8 mouse cellular contexts compared by ENCODE assay signal in the genomic region with DNA sequence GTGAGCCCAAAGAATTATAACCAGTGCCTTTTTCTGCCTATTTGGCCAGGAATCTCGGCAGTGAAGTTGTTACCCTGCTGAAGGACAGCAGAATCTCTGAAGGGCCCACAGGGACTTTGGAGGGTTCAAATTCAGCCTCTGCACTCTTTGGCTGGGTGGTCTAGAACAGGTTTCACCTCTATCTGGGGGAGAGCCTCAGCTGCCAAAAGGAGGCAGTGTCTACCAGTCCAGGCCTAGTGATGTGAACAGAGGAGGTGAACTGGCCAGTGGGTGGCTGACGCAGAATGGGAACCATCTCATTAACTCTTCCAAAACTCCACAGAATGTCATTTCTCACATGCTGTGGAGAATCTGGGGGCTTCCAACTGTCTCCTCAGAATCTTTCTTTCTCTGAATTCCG. TPM values are rescaled to one million over a fixed set of nuclear protein-coding genes. Genes with fewer than 3 reads are reported as not detected.
A peak's percentile ranks its signal among the peaks of the same experiment; 100 is the strongest.
DNase-seq lines count a peak whose midpoint lies in the region; ATAC-seq and TF ChIP-seq lines count a peak whose summit lies in the region.

No protein-coding gene starts in this region.

- peak overlapping the region; percentile 94; the same call in 1 of the 2 replicates for H3K4me3 ChIP-seq in kidney, adult 2 months (ENCODE audit: insufficient read depth, low read depth, low read length)
- H3K4me3 ChIP-seq in MEL (ENCODE audit: control insufficient read depth in 1 of 2, insufficient read depth in 1 of 2, low read depth in 2 of 2, low read length in 2 of 2) = peak overlapping the region; percentile 82 to 84
- H3K4me3 ChIP-seq in hindbrain, embryonic 10.5 days = peak overlapping the region; percentile 85
- peak overlapping the region; percentile 93 for H3K4me3 ChIP-seq in liver, postnatal 0 days (ENCODE audit: low read depth, low read length)

- no peak for TF ChIP-seq POLR2A in kidney, adult 2 months (IDR thresholded peaks at IDR 0.05; ENCODE audit: low read depth, low read length)
- TF ChIP-seq POLR2A in MEL (IDR thresholded peaks at IDR 0.05; ENCODE audit: control insufficient read depth in 1 of 2, insufficient read depth in 1 of 2, low read depth in 1 of 2, low read length in 2 of 2, poor library complexity in 1 of 2) = no peak; a peak in 1 of 4 replicates

- H3K36me3 ChIP-seq in kidney, adult 2 months (ENCODE audit: control insufficient read depth, insufficient read depth, low read length) = no peaks in the 10 kb centered on the region
- H3K36me3 ChIP-seq in MEL (ENCODE audit: control insufficient read depth in 1 of 2, insufficient read depth in 2 of 2, low read length in 2 of 2) = peaks cover 0 to 5% of the 10 kb centered on the region in 2 experiments; a peak in 2 of 4 replicates
- peaks cover 18% of the 10 kb centered on the region for H3K36me3 ChIP-seq in hindbrain, embryonic 10.5 days
- no peaks in the 10 kb centered on the region for H3K36me3 ChIP-seq in liver, postnatal 0 days (replicated peaks; ENCODE audit: insufficient read depth, low read length)

- no peak for DNase-seq in kidney, adult 2 months
- no peak for DNase-seq in kidney, postnatal 25 days
- DNase-seq in MEL (ENCODE audit: low read depth, low spot score) = peak; percentile 46
- no peak for DNase-seq in hindbrain, embryonic 10.5 days (ENCODE audit: low spot score)
- DNase-seq in liver, postnatal 0 days = no peak
- no peak for DNase-seq in left cerebral cortex, postnatal 4 days
- no peak for DNase-seq in gastrocnemius, postnatal 25 days

- no peak for TF ChIP-seq EP300 in MEL (IDR thresholded peaks at IDR 0.05; ENCODE audit: low read depth in 1 of 2, low read length in 2 of 2)
- TF ChIP-seq EP300 in liver, postnatal 0 days (IDR thresholded peaks at IDR 0.05; ENCODE audit: low read depth) = no peak

- H3K4me1 ChIP-seq in kidney, adult 2 months (ENCODE audit: control insufficient read depth, insufficient read depth, low read length) = no peaks in the 10 kb centered on the region; the same call in 1 of the 2 replicates
- peaks cover 8 to 17% of the 10 kb centered on the region in 2 experiments for H3K4me1 ChIP-seq in MEL (ENCODE audit: control insufficient read depth in 1 of 2, insufficient read depth in 2 of 2, low read length in 2 of 2)
- peaks cover 26% of the 10 kb centered on the region for H3K4me1 ChIP-seq in hindbrain, embryonic 10.5 days (replicated peaks)
- H3K4me1 ChIP-seq in liver, postnatal 0 days (ENCODE audit: insufficient read depth) = peaks cover 32% of the 10 kb centered on the region

- H3K4me2 ChIP-seq in liver, postnatal 0 days (ENCODE audit: low read depth, low read length) = peak overlapping the region; percentile 98

- no peaks in the 10 kb centered on the region for H3K9me3 ChIP-seq in MEL (replicated peaks; ENCODE audit: insufficient read depth, low read length)
- no peaks in the 10 kb centered on the region for H3K9me3 ChIP-seq in hindbrain, embryonic 10.5 days
- H3K9me3 ChIP-seq in liver, postnatal 0 days (ENCODE audit: low read length) = no peaks in the 10 kb centered on the region

- 0 out of 2 replicates have a peak, but pooled peaks have one; percentile 26 for TF ChIP-seq CTCF in kidney, adult 2 months (conservative IDR thresholded peaks at IDR 0.05; ENCODE audit: insufficient read depth, insufficient read length, low read depth, low read length)
- peak in 1 of 3 experiments; percentile 1; a peak in 1 of 6 replicates for TF ChIP-seq CTCF in MEL (IDR thresholded peaks at IDR 0.05 in 2 of 3, conservative IDR thresholded peaks at IDR 0.05 in 1 of 3; ENCODE audit: control insufficient read depth in 1 of 3, insufficient read depth in 1 of 3, low read depth in 2 of 3, low read length in 3 of 3, poor library complexity in 1 of 3, severe bottlenecking in 1 of 3)
- TF ChIP-seq CTCF in liver, postnatal 0 days (IDR thresholded peaks at IDR 0.05; ENCODE audit: low read depth) = peak; percentile 57

- no peak for ATAC-seq in liver, postnatal 0 days
- ATAC-seq in granulocyte monocyte progenitor cell, adult 5-6 weeks (replicated peaks; ENCODE audit: poor library complexity, severe bottlenecking) = no peak

- peaks cover 5% of the 10 kb centered on the region for H3K79me2 ChIP-seq in MEL (ENCODE audit: control insufficient read depth, insufficient read depth, low read length, poor library complexity)

- TF ChIP-seq RAD21 in MEL (IDR thresholded peaks at IDR 0.05; ENCODE audit: low read depth, low read length) = no peak

- H3K9ac ChIP-seq in MEL (ENCODE audit: control insufficient read depth, low read depth, low read length, poor library complexity, severe bottlenecking) = peak overlapping the region; percentile 33
- peak overlapping the region; percentile 84 for H3K9ac ChIP-seq in liver, postnatal 0 days (replicated peaks)

- intact Hi-C loops in left cerebral cortex, postnatal 4 days (cut with DNase I) = loop anchor here (10.0 kb wide), 2 partner anchors 68 to 108 kb away; no protein-coding TSS in a partner anchor

- no peaks in the 10 kb centered on the region for H3K27me3 ChIP-seq in kidney, adult 2 months (replicated peaks; ENCODE audit: control insufficient read depth, insufficient read depth, low read length)
- H3K27me3 ChIP-seq in MEL (ENCODE audit: control insufficient read depth in 1 of 2, insufficient read depth in 2 of 2, low read length in 2 of 2) = no peaks in the 10 kb centered on the region
- H3K27me3 ChIP-seq in hindbrain, embryonic 10.5 days (ENCODE audit: insufficient read depth, poor library complexity, severe bottlenecking) = peaks cover 43% of the 10 kb centered on the region
- 0 out of 2 replicates have a peak, but pooled peaks cover 2% of the 10 kb centered on the region for H3K27me3 ChIP-seq in liver, postnatal 0 days (ENCODE audit: insufficient read depth, low read length)

- WGBS in kidney, adult 2 months = 37% methylated on average over 3 of the region's 3 CpGs
- 42% methylated on average over 3 of the region's 3 CpGs for WGBS in hindbrain, embryonic 10.5 days
- WGBS in liver, postnatal 0 days (ENCODE audit: insufficient replicate concordance) = 28% methylated on average over 3 of the region's 3 CpGs

- H3K27ac ChIP-seq in kidney, adult 2 months (ENCODE audit: insufficient read depth, low read depth, low read length) = peak overlapping the region; percentile 72; the same call in 1 of the 2 replicates
- H3K27ac ChIP-seq in MEL (ENCODE audit: control insufficient read depth, low read depth, low read length) = no peak overlapping the region
- no peak overlapping the region for H3K27ac ChIP-seq in hindbrain, embryonic 10.5 days
- H3K27ac ChIP-seq in liver, postnatal 0 days (ENCODE audit: low read depth) = peak overlapping the region; percentile 78

TF ChIP-seq in MEL, 35 proteins besides CTCF, POLR2A, EP300 and RAD21:
- TF ChIP-seq USF1 (IDR thresholded peaks at IDR 0.05; ENCODE audit: low read depth, low read length) (no peak), POLR2AphosphoS5 (IDR thresholded peaks at IDR 0.05; ENCODE audit: borderline replicate concordance, low read depth, low read length) (no peak), ZC3H11A (IDR thresholded peaks at IDR 0.05; ENCODE audit: low read depth, low read length) (no peak), ZNF384 (IDR thresholded peaks at IDR 0.05; ENCODE audit: low read depth, low read length) (no peak), ETS1 (IDR thresholded peaks at IDR 0.05; ENCODE audit: low read depth, low read length) (no peak; the same call in 1 of the 2 replicates), RCOR1 (IDR thresholded peaks at IDR 0.05; ENCODE audit: low read depth, low read length) (no peak), HCFC1 (IDR thresholded peaks at IDR 0.05; ENCODE audit: low read depth, low read length) (no peak), TAL1 (IDR thresholded peaks at IDR 0.05; ENCODE audit: low read length) (no peak), TBP (IDR thresholded peaks at IDR 0.05; ENCODE audit: low read depth, low read length) (no peak), MAX (IDR thresholded peaks at IDR 0.05; ENCODE audit: low read length) (no peak), MXI1 (IDR thresholded peaks at IDR 0.05; ENCODE audit: low read depth, low read length) (no peak)
TF ChIP-seq in MEL: peak in this region for 0.

RNA-seq across cellular contexts. Expression of a gene that starts 0.7 kb away (rescaled TPM):
- polyA plus RNA-seq in kidney, adult 2 months (2012; rRNA removed) = 21.1 and 23.9 TPM in 2 replicates
- 3.4 and 4.7 TPM in 2 replicates for total RNA-seq in MEL (2012; rRNA removed)
- 10 to 100 TPM in 1 of 2 experiments, not detected in 1; 17.5 TPM for polyA plus RNA-seq in MEL (2012; ENCODE audit: insufficient read depth in 1 of 2, insufficient read length in 2 of 2, low read depth in 1 of 2, low replicate concordance in 2 of 2, missing spikeins in 1 of 2)
- 14.7 and 16.0 TPM in 2 replicates for polyA plus RNA-seq in hindbrain, embryonic 10.5 days (2016; fragmentation: Nextera tagmentation; extraction: Ambion mirVana)
- 4.1 and 4.5 TPM in 2 replicates for polyA plus RNA-seq in liver, postnatal 0 days (2015; fragmentation: Nextera tagmentation; extraction: Ambion mirVana)
- total RNA-seq in granulocyte monocyte progenitor cell, adult 5-6 weeks (2014; fragmentation: Nextera tagmentation) = 57.0 and 64.0 TPM in 2 replicates
- total RNA-seq in granulocyte monocyte progenitor cell, adult 5-6 weeks (2017) = 24.3 and 47.2 TPM in 2 replicates
- 10 to 100 TPM; 75.3 to 77.3 TPM for total RNA-seq in left cerebral cortex, postnatal 4 days (2021)
- total RNA-seq in gastrocnemius, postnatal 25 days (2021) = 10 to 100 TPM; 10.1 to 10.9 TPM

RNA-seq across cellular contexts. Expression of a gene that starts 9.6 kb away (rescaled TPM):
- 22.2 and 22.8 TPM in 2 replicates for polyA plus RNA-seq in kidney, adult 2 months (2012; rRNA removed)
- 18.3 and 20.0 TPM in 2 replicates for total RNA-seq in MEL (2012; rRNA removed)
- 10 to 100 TPM in 1 of 2 experiments, not detected in 1; 16.4 TPM for polyA plus RNA-seq in MEL (2012; ENCODE audit: insufficient read depth in 1 of 2, insufficient read length in 2 of 2, low read depth in 1 of 2, low replicate concordance in 2 of 2, missing spikeins in 1 of 2)
- polyA plus RNA-seq in hindbrain, embryonic 10.5 days (2016; fragmentation: Nextera tagmentation; extraction: Ambion mirVana) = 35.1 and 35.5 TPM in 2 replicates
- polyA plus RNA-seq in liver, postnatal 0 days (2015; fragmentation: Nextera tagmentation; extraction: Ambion mirVana) = 9.2 and 9.8 TPM in 2 replicates
- total RNA-seq in granulocyte monocyte progenitor cell, adult 5-6 weeks (2014; fragmentation: Nextera tagmentation) = 12.8 and 13.5 TPM in 2 replicates
- 16.4 and 16.9 TPM in 2 replicates for total RNA-seq in granulocyte monocyte progenitor cell, adult 5-6 weeks (2017)
- total RNA-seq in left cerebral cortex, postnatal 4 days (2021) = 10 to 100 TPM; 59.0 to 59.8 TPM
- 10 to 100 TPM; 24.1 to 24.8 TPM for total RNA-seq in gastrocnemius, postnatal 25 days (2021)

Comparison
In these comparisons a context has a peak if more than half of its experiments do, and no peak if none do; other contexts are left out.
1. H3K27ac ChIP-seq: peak in kidney, adult 2 months (single experiment) and liver, postnatal 0 days (single experiment); none in MEL (single experiment) and hindbrain, embryonic 10.5 days (single experiment).
2. Peak in every context shown above with its lines, with median percentiles within 50 percentile points of each other: H3K4me3 ChIP-seq.